Mouse (Mus musculus) Muller cell, postnatal 12 days (primary cell): ENCODE measurements around the gene Cfb.

Source experiments
- DNase-seq: peaks from one replicate; pipeline ENCODE4 v3.0.0-alpha.2; 2015; ENCODE audit errors: inconsistent ontology term

Cfb gene

DNA sequence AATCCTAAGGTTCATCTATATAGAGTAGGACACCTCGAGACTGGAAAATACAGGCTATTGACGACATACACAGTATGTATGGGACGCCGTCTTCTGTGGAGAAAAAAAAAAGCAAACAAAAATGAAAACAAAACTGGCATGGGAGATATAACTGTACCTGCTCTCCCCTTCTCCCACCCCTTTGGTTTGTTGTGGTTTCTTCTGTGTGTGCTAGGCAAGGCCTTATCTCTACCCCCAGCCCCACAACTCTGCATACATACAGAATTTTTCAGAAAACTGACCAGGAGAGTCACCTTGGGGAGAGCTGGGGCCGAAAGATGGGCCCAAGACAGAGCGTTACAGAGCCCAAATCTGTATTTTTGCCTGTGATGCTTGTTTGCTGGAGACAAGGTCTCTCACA is 22.4 kb upstream of the Cfb start:
- DNase-seq: no peak

DNA sequence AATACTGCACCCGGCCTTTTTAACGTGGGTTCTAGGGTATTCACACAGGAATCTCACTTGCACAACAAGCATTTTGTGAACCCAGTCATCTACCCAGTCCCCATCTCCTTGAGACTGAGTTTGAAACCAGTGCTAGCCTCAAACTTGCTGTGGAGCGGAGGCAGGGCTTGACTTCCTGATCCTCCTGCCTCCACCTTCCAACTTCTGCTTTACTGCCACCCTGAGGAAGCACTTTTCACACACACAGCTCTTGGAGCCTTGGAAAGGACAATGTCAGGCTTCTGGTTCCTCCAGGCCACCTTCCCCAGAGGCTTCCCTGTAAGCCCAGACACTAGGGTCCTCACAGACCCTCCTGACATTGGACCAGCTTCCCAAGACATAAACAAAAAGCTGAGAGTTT is 21.0 kb upstream of the Cfb start:
- DNase-seq: no peak

DNA sequence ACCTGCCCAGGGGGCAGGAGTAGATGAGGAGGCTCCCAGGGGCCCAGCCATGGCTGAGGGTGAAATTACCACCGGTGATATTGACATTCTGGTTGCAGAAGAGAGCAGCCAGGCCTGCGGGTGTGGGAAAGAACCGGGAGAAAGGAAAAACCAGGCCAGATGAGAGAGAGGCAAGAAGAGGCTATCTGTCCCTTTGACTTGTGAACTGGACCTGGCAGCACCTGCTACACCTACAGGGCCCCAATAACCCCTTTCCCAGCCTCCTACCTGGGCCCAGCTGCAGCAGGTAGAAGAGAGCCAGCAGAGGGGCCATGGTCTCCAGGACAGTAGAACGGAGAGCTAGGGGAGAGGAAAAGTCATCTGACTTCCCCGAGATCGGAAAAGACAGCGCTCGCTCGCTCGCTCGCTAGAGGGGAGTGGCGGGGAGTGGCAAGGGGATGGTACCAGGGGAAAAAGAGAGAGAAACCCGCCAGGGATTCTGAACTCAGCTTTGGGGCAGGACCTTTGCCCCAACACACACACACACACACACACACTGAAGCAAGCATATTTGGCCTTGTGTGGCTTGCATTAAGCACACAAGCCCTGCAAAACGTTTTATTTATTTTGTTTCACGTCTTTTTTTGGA is 19.5 kb upstream of the Cfb start, which contains the start of gene Gm20547:
TSS of gene Gm20547 (minus strand) at position 360 of the 628 bp plus-strand sequence.
- no peak for DNase-seq

DNA sequence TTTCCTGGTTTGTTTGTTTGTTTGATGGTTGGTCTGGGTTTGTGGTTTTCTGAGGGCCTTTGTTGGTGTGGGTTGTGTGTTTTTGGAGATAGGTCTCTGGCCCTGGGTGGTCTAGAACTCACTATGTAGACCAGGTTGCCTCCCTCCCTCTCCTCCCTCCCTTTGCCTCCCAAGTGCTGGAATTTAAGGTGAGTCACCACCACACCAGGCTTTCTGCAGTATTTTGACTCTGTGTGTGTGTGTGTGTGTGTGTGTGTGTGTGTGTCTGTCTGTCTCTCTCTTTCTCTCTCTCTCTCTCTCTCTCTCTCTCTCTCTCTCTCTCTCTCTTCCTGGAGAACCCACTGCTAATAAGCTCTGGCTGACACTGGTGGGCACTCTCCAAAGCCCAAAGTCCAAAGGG is 18.8 kb upstream of the Cfb start:
- DNase-seq: no peak

DNA sequence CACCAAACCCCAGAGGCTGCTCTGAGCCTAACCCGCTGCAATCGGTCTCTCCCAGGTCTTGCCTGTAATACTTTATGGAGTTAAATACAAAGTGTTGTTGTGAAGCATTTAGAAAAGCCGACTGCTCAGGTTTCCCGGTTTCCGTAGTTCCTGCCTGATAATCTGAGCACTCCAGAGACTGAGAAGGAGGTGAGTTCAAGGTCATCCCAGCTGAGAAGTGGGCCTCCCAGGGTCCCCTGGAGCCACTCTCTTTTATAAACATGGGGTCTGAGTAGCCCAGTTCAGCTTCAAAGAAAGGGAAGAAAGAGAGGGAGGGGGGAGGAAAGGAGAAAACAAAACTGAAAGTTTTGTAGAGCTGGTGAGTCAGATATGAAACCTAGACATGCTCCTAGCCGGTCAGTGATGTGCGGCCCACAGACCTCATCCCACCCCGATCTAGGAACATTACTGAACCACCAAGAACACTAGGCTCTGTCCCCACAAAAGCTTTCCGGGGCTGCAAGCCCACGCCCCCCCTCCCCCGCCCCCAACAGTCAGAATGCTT is 17.1 kb upstream of the Cfb start, which contains the start of gene Zbtb12:
TSS of gene Zbtb12 (plus strand) at position 148 of the 544 bp plus-strand sequence.
- no peak for DNase-seq

DNA sequence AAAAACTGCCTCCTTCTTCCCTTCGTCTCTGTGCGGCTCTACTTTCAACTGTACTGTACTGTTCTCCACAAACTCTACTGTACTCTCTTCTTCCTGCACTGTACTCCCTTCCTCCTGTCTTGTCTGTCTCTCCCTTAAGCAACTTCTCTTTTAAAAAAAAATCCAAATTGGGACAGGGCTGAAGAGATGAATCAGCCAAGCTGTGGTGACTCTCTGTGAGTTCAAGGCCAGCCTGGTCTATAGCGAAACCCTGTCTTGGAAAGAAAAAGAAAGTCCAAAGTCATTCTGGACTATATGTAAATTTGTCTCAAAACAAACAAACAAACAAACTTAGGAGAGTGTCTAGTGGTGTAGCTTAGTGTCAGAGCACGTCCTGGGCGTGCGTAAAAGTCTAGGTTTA is 12.0 kb upstream of the Cfb start:
- DNase-seq: no peak

DNA sequence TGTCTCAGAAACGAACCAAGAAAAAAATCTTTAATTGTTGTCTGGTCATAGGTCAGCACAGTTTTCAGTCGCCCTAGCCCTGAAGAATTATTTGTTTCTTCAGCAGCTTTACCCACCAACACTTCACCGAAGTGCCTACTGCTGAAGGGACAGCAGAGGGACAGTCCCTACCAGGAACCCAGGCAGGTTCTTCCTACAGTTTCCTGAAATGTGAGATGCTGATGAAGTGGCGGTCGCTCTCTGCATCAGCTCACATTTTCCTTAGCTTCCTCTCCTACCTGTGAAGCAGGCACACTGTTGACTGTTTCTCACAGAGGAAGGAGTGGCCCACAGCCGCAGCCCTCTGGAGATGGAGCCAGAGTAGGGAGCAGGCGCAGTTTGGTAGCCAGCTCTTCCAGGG is 3.7 kb upstream of the Cfb start:
- DNase-seq: no peak

DNA sequence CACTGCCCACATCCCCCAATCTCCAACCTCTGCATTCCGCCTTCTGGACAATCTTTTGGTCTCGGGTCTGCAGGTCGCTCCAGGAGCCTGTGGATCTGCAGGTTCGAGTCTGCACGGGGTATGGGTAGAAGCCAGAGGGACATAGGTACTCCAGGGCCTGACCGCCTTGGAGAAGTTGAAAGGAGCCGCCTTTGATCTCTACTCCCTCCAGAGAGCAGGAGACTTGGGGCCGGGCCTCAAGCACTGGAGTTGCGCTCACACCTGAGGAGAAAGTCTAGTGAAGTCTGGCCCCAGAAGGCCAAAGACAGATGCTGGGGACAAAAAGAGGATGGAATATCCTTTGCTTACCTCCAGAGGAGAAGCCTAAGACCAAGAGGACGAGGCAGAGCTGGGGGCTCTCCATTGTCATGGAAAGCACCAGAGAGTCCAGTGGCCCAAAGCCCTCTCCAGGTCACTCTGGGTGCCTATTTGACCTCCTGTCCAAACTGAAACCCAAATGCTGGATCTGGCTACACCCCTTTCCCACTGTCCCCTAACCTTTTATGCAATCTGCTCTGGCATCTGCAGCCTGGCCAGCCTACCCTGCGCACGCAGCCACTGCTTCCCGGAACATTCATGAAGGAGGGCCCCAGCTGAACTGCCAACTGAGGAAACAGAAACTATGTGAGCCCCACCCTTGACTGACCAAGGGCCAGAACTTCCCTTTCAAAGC is 458 bp downstream of the Cfb start:
- no peak for DNase-seq

DNA sequence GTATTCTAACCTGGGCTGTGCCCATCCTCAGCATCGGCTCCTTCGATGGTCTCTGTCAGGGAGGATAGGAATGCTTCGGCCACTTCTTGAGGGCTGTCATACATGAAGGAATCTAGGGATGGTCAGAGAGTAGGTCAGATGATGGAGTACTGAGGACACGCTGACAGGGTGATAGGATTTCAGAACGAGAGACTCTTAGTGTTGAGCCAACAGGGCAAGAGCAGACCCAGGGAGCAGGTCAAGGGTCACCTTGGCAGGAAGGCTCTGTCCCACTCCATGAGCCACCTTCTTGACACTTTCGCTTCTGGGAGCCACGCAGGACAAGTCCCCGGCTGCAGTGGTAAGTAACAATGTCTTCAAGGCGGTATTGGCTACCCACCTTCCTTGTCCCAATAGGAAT is 1.8 kb downstream of the Cfb start:
- no peak for DNase-seq

DNA sequence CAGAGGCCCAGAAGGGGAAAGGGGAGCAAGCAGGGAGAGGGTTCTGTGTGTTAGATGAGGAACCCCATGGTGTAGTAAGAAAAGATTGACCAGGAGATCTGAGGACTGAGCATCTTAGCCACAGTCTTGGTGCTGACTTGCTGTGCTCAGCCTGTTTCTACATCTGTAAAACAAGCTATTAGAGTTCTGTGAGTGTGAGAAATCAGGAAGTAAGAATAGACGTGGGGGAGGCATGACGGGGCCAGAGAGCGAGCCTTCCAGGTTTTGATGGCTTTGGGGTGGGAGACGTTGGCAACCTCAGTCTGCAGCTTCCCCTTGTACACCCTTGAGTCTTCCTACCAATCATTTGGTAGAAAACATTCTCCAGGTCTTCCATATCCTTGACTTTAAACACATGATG is 3.6 kb downstream of the Cfb start:
- no peak for DNase-seq

DNA sequence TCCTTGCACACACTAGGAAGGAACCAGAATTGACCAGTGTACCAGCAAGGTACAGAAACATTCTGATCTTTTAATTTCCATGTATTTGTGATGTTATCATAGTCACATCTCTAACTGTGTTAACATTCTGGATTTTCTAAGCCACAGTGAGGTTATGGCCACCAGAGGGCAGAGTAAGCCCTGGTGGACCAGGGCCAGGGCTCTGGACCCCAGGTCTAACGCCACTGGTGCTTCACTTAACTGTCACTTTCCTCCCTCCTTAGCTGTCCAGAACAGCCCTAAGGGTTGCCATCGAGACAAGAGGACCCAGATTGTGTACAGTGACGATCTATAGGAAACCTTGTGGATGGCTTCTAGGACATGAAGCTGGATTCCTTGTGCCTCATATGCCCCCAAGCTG is 6.5 kb downstream of the Cfb start:
- DNase-seq: peak; percentile 19

DNA sequence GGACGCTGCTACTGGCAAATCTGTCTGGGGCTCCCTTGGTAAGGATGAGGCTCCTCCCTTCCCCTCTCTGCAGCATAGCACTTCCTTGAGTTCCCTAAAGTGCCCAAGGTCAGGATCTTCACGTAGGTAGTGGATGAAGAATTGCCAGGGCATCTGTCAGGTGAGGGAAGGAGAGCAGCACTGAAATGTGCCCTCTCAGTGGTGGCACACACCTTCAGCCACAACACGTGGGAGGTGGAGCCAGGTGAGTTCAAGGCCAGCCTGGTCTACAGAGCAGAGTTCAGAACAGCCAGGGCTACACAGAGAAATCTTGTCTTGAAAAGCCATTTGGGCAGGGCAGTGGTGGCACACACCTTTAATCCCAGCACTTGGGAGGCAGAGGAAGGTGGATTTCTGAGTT is 7.6 kb downstream of the Cfb start:
- DNase-seq: no peak

DNA sequence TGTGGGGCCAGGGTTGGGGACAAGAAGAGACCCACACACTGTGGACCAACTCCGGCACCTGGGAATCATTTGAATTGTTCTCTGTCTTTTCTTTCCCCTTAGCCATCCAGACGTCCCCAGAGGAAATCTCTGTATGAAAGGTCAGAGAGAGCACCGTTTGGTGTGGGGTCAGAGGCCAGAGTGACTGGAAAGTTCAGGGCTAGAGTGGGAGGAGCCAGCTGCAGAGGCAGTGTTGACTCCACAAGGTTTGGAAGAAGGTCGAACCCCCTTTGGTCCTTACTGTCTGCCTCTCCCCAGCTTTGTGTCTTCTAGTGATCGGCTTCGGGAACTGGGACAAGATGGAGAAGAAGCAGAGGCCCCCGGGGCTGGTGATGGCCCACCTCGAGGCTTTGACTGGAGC is 8.8 kb downstream of the Cfb start:
- DNase-seq: no peak

DNA sequence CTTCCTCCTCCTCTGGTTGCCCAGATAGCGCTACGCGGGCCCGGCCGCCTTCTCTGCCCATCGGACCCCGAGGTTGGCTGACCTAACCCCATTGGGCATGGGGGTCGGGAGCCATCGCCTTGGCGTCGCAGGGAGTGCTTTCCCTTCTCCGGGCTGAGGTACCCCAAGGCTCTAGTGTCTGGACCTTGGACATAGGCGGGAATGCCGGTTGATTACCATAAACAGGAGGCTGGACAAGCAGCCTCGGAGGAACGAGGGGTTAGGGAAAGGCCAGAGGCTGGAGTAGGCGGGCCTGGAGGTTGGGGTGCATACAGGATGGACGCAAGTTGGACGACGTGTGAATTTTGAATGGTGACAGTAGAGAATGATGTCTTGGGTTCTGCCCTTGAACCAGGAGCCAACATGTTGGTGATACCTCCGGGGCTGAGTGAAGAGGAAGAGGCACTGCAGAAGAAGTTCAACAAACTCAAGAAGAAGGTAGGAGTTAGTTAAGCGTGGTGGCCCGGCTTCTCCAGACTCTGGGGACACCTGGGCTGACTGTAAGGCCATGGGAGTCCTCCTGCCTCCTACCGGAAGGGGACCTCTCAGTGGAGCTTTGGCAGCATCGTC is 11.7 kb downstream of the Cfb start:
- DNase-seq: peak; percentile 15

DNA sequence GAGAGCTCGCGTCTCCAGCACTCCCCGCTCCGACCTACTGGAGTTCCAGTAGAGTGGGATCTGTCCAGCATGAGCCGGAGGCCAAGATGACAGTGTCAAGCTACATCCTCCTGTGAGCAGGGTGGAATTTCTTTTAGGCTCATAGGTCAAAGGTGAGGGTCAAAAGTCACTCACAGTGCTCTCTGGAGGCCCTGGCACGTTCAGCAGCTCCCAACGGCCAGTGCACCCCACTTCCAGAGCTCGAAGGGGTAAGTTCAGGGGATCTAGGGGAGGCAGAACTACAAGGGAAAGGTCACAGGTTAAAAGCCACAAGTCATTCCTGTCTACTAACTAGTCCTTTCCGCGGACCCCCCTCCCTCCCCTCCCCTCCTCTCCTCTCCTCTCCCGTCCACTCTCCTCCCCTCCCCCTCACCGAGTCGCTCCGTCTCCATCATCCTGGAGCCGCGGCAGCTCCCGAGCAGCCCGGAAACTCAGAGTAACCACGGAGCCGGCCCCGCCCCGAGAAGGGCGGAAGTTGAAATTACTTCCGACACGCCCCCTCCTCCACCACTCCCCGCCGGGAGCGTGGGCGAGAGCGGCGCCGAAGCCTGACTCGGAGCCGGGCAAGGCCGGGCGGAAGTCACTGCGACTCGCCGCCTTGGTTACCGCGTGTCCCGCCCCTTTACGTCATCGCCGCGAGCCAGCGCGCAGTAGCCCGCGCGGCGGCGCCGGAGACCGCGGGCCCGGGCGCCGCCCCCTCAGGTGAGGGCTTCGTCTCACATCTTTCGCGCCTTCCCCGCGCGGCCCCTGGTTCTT is 12.4 kb downstream of the Cfb start, which contains the start of the genes Skiv2l and Nelfe:
TSS of gene Skiv2l (minus strand) at position 489 of the 795 bp plus-strand sequence.
TSS of gene Nelfe (plus strand) at position 670 of the 795 bp plus-strand sequence.
- peak; percentile 99 for DNase-seq

DNA sequence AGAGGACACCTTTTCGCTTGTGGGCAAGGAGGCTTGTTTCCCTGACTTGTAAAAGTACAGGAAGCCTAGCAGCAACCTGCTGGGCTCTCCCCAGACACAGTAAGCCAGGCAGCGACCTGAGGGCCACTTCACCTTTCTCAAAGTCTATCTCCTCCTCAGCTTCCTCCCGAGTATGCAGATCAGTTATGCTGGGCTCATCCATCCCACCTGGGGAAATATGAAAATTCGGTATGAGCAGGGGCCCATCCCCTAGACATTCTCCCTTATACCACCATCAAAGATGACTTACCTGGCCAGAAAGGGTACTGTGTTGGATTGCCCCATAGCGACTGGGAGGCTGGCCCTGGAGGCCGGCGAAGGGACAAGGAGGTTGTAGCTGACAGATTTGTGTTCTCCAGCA is 14.7 kb downstream of the Cfb start:
- no peak for DNase-seq

DNA sequence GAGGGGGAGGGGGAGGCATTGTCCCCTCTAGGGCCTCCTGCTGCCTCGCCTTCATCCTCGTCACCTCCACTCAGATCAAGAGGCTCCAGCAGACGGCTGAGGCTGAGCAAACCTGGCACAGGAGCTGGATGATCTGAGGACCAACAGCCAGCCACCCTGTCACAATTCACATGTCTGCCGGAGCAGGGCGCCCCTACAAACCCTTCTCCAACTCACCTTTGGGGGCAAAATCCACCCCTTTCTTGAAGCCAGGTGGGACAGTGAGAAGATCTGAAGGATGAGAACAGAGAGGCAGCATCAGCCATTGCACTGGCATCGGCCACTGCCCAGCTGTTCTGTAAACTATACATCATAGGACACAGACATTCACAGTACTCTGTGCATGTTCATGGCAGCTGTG is 15.1 kb downstream of the Cfb start:
- no peak for DNase-seq

DNA sequence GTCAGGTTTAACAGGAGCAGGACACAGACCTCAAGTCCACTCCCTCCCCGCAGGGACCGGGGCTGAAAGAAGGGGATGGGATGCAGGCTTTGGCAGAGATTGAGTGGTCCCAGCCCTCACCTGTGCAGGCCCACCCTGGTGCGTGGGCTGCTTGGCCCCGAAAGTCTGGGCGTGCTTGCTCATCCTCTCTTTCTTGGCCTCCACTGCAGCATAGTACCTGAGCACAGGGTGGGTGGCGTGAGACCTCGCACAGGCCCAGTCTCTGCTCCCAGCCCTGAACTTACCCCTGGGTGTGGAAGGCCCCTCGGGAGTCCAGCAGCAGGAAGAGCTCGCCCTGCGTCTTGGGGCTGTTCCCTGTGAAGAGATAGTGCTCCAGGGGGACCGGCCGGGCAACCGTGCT is 17.4 kb downstream of the Cfb start:
- DNase-seq: no peak

DNA sequence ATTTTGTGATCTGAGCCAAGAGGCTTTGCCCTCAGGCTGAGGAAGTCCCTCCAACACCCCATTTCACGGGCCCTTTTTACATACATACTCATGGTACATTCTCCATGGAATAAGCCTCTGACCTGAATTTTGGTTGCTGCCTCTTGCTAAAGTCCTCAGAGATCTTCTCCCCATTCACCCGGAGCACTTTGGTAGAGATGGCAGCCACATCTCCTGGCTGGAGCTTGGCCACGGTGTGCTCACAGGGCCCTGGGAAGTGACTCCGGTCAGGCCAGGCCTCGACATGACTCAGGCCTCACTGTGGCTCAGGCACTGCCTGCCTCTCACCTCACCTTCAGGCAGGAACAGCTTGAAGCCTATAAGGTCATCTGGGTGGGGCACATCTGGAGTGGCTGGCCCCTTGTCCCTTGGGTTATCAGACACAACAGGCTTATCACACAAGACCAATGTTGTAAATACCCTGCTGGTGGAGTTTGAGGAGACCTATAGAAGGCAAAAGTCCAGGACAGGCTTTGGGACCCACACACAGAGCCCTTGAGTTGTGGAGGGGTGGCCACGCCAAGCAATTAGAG is 21.5 kb downstream of the Cfb start:
- no peak for DNase-seq

DNA sequence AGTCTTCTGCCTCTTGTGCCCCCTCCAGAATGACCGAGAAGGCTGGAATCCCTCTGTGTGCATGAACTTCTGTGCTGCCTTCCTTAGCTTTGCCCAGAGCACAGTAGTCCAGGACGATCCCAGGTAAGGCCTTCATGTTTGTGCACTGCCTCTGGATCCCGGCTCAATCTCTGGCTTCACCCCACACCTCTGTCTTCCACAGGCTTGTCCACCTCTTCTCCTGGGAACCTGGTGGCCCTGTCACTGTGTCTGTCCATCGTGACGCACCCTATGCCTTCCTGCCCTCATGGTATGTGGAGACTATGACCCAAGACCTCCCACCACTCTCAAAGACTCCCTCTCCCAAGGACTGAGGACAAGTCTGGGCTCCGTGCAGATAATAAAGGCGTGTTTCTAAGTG is 23.5 kb downstream of the Cfb start:
- DNase-seq: no peak

DNA sequence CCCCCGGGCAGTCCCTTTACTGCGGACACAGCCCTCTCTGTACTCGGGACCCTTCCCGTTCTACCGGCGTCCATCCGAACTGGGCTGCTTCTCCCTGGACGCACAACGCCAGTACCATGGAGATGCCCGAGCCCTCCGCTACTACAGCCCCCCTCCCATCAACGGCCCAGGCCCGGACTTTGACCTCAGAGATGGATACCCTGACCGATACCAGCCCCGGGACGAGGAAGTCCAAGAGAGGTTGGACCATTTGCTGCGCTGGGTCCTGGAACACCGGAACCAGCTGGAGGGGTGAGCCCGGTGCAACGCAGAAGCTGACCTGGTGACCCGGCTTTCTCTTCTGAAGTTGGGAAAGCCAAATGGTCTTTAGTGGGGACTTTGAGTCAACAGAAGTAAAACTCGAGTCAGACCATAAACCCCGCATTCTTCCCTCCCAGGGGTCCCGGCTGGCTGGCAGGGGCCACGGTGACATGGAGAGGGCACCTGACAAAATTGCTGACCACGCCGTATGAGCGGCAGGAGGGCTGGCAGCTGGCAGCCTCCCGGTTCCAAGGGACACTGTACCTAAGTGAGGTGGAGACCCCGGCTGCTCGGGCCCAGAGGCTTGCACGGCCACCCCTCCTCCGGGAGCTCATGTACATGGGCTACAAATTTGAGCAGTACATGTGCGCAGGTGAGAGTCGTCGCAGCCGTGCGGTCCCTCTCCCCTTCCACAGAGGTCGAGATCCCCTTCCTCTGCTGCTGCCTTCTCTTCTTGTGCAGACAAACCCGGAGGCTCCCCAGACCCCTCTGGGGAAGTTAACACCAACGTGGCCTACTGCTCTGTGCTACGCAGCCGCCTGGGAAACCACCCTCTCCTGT is 24.6 kb downstream of the Cfb start:
- peak; percentile 6 for DNase-seq
